Mouse (Mus musculus) MEL (cell line): ENCODE results near the gene Sema6d. TPM values are rescaled to one million over a fixed set of nuclear protein-coding genes. Genes with fewer than 3 reads are reported as not detected.

Source experiments
- DNase-seq: peaks from one replicate; pipeline ENCODE4 v3.0.0; 2011; ENCODE audit warnings: low read depth, low spot score
- H3K27ac ChIP-seq: 2 replicates; pipeline ENCODE4 v1.5.1; 2012; ENCODE audit warnings: low read depth, mild to moderate bottlenecking, control low read depth, low read length, moderate library complexity; ENCODE audit not compliant: control insufficient read depth
- H3K27me3 ChIP-seq, 2 experiments: fragments of 150-350 bp in 1 of 2; sonication (generic) in 1 of 2; 2 replicates each; pipeline ENCODE4 v1.6.1; 2012; ENCODE audit warnings: low read length in 2 of 2, mild to moderate bottlenecking in 2 of 2, improper control_type of control experiment in 1 of 2, moderate library complexity in 1 of 2; ENCODE audit not compliant: insufficient read depth in 2 of 2, control insufficient read depth in 1 of 2
- H3K36me3 ChIP-seq, 2 experiments: 2 replicates each; pipeline ENCODE4 v1.6.1; 2012 to 2014; ENCODE audit warnings: low read length in 2 of 2, improper control_type of control experiment in 1 of 2, inconsistent platforms in 1 of 2, mild to moderate bottlenecking in 1 of 2; ENCODE audit not compliant: insufficient read depth in 2 of 2, control insufficient read depth in 1 of 2
- H3K4me1 ChIP-seq, 2 experiments: fragments of 150-350 bp in 1 of 2; sonication (generic) in 1 of 2; 2 replicates each; pipeline ENCODE4 v1.6.1; 2012; ENCODE audit warnings: low read length in 2 of 2, improper control_type of control experiment in 1 of 2, mild to moderate bottlenecking in 1 of 2; ENCODE audit not compliant: insufficient read depth in 2 of 2, control insufficient read depth in 1 of 2
- H3K4me3 ChIP-seq, 2 experiments: fragments of 150-350 bp in 1 of 2; sonication (generic) in 1 of 2; 2 replicates each; pipeline ENCODE4 v1.5.1; 2012; ENCODE audit warnings: low read depth in 2 of 2, low read length in 2 of 2, mild to moderate bottlenecking in 2 of 2, moderate library complexity in 2 of 2, control low read depth in 1 of 2, improper control_type of control experiment in 1 of 2; ENCODE audit not compliant: control insufficient read depth in 1 of 2, insufficient read depth in 1 of 2
- H3K79me2 ChIP-seq: 2 replicates; pipeline ENCODE4 v1.6.1; 2012; ENCODE audit warnings: mild to moderate bottlenecking, low read length, moderate library complexity; ENCODE audit not compliant: control insufficient read depth, poor library complexity, insufficient read depth
- H3K9ac ChIP-seq: 2 replicates; pipeline ENCODE4 v1.6.1; 2012; ENCODE audit warnings: low read depth, mild to moderate bottlenecking, control low read depth, low read length, moderate library complexity; ENCODE audit not compliant: control insufficient read depth, poor library complexity, severe bottlenecking
- H3K9me3 ChIP-seq: fragments of 150-350 bp; sonication (generic); replicated peaks from 2 replicates; pipeline ENCODE4 v1.6.1; 2012; ENCODE audit warnings: mild to moderate bottlenecking, low read length, improper control_type of control experiment, moderate library complexity; ENCODE audit not compliant: insufficient read depth
- BHLHE40 ChIP-seq: IDR thresholded peaks from 2 replicates; pipeline ENCODE4 v1.6.1; 2012; ENCODE audit warnings: low read depth, mild to moderate bottlenecking, inconsistent platforms, low read length, improper control_type of control experiment, borderline replicate concordance
- CHD1 ChIP-seq: IDR thresholded peaks from 2 replicates; pipeline ENCODE4 v1.6.1; 2012; ENCODE audit warnings: low read depth, mild to moderate bottlenecking, inconsistent platforms, low read length, improper control_type of control experiment
- EP300 ChIP-seq, 2 experiments: IDR thresholded peaks; 2 replicates each; pipeline ENCODE4 v1.6.1; 2011; ENCODE audit warnings: improper control_type of control experiment in 2 of 2, low read length in 2 of 2, low read depth in 1 of 2, mild to moderate bottlenecking in 1 of 2
- ETS1 ChIP-seq: IDR thresholded peaks from 2 replicates; pipeline ENCODE4 v1.6.1; 2012; ENCODE audit warnings: low read depth, mild to moderate bottlenecking, inconsistent platforms, low read length, improper control_type of control experiment, moderate library complexity
- JUND ChIP-seq: IDR thresholded peaks from 2 replicates; pipeline ENCODE4 v1.6.1; 2011; ENCODE audit warnings: low read depth, mild to moderate bottlenecking, improper control_type of control experiment, low read length
- KAT2A ChIP-seq: conservative IDR thresholded peaks from 2 replicates; pipeline ENCODE4 v1.6.1; 2012; ENCODE audit warnings: low read depth, low read length, improper control_type of control experiment, inconsistent platforms
- MAX ChIP-seq: IDR thresholded peaks from 2 replicates; pipeline ENCODE4 v1.6.1; 2011; ENCODE audit warnings: low read length, improper control_type of control experiment
- MEF2A ChIP-seq: IDR thresholded peaks from 2 replicates; pipeline ENCODE4 v1.6.1; 2014; ENCODE audit warnings: low read depth, mild to moderate bottlenecking, inconsistent platforms, low read length, improper control_type of control experiment; ENCODE audit not compliant: poor library complexity, insufficient replicate concordance, severe bottlenecking; ENCODE audit errors: extremely low read depth
- MXI1 ChIP-seq: IDR thresholded peaks from 2 replicates; pipeline ENCODE4 v1.6.1; 2011; ENCODE audit warnings: mild to moderate bottlenecking, low read depth, low read length, improper control_type of control experiment
- NRF1 ChIP-seq: IDR thresholded peaks from 2 replicates; pipeline ENCODE4 v1.6.1; 2014; ENCODE audit warnings: low read depth, mild to moderate bottlenecking, inconsistent platforms, low read length, improper control_type of control experiment, moderate library complexity; ENCODE audit not compliant: poor library complexity, insufficient read depth, severe bottlenecking
- POLR2AphosphoS5 ChIP-seq: IDR thresholded peaks from 2 replicates; pipeline ENCODE4 v1.6.1; 2012; ENCODE audit warnings: low read depth, borderline replicate concordance, mild to moderate bottlenecking, inconsistent platforms, low read length, moderate library complexity, mixed read lengths
- RAD21 ChIP-seq: IDR thresholded peaks from 2 replicates; pipeline ENCODE4 v1.6.1; 2011; ENCODE audit warnings: mild to moderate bottlenecking, low read depth, low read length, improper control_type of control experiment
- RCOR1 ChIP-seq: IDR thresholded peaks from 2 replicates; pipeline ENCODE4 v1.6.1; 2012; ENCODE audit warnings: low read depth, mild to moderate bottlenecking, inconsistent platforms, low read length, improper control_type of control experiment
- SIN3A ChIP-seq: IDR thresholded peaks from 2 replicates; pipeline ENCODE4 v1.6.1; 2012; ENCODE audit warnings: low read length, improper control_type of control experiment, inconsistent platforms
- USF1 ChIP-seq: IDR thresholded peaks from 2 replicates; pipeline ENCODE4 v1.6.1; 2014; ENCODE audit warnings: low read depth, mild to moderate bottlenecking, inconsistent platforms, low read length, improper control_type of control experiment, moderate library complexity
- polyA plus RNA-seq, 2 experiments: library from polyadenylated mRNA; stranded (reverse) in 1 of 2; unstranded in 1 of 2; fragments of >175 nt in 1 of 2; fragments of >200 nt in 1 of 2; gene quantifications; 2 replicates each; pipeline versions ENCODE4 v1.2.1 to v1.2.4; 2012; ENCODE audit warnings: low replicate concordance in 2 of 2, low read depth in 1 of 2; ENCODE audit not compliant: insufficient read length in 2 of 2, insufficient read depth in 1 of 2, missing spikeins in 1 of 2
- total RNA-seq: library from RNA; depleted of rRNA; stranded (reverse); fragments of 300-350 nt; gene quantifications from 2 replicates; pipeline ENCODE4 v1.2.3, GENCODE M21; 2012

Gene Sema6d
- total and polyA plus RNA-seq, 3 experiments = not detected

DNA sequence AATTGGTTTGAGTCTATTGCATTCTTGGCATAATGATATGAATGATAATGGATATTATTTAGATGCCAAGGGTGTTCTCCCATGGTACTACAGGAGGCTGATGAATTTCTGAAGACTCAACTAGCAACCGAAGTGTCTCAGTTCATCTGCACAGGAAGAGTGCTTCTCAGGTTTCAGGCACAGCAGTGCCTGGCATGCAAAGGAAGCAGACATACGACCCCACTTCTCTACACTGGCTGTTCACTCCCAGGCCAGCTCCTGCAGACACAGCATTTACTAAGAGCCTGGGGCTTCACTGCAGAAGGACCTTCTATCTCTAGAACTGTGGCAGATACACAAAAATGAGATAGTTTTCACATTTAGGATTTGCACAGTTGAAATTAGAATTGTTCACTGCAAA is 18.4 kb upstream of the Sema6d start:
- no peak for DNase-seq
- no peaks in the 10 kb centered on the region for H3K79me2 ChIP-seq
- H3K4me1 ChIP-seq = no peaks in the 10 kb centered on the region
- no peak for TF ChIP-seq MEF2A
- TF ChIP-seq ETS1 = no peak
- no peak for TF ChIP-seq NRF1
- no peak for TF ChIP-seq MXI1
- no peak for TF ChIP-seq EP300 (IDR thresholded peaks at IDR 0.05; ENCODE audit: low read depth in 1 of 2, low read length in 2 of 2)
- TF ChIP-seq BHLHE40 = no peak
- TF ChIP-seq POLR2AphosphoS5 = no peak
- TF ChIP-seq, all 39 proteins: peak for 0
- Histone ChIP-seq H3K27me3 (no peaks in the 10 kb centered on the region), H3K36me3 (no peaks in the 10 kb centered on the region), H3K9ac (no peak overlapping the region), H3K9me3 (no peaks in the 10 kb centered on the region), H3K27ac (no peak overlapping the region), H3K4me3 (no peak overlapping the region)

DNA sequence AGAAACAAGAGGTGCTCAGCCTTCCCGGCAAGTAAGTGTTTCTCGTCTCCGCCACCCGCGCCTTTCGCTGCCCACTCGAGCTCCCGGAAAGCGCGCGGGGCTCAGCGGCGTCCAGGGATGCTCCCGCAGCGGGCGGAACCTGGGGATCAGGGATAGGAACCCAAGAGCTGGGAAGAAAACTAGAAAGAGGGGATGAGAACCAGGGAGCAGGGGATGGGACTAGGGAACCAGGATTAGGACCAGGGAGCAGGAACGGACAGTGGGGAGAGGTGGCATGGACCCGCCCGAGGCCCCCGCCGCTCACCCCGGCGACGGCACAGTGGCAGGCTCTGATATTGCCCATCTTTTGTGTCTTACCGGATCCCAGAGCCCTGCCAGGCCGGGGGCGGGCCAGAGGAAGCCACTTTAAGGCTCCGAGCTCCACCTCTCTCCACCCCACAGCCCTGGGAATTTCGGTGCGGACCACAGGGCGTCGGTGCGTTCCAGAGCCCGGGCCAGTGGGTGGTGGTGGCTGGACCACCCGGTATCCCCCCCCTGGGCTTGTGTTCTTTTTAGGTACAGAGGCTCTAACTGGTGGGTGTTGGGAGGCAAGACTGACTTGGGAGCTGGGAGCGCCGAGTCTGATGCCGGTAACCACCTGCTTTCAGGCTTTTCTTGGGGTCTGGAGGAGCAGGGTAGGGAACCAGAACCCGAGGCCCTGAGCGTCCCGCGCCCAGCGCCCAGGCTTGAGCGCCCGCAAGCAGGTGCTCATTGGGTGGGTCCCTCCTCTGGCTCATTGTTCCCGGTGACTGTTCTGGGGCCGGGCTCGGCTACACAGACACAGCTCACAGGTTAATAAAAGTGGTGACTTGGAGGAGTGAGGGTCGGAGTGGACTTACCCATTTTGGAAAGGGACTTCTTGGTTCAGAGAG is 717 bp downstream of the Sema6d start:
- H3K9ac ChIP-seq = no peak overlapping the region
- H3K27ac ChIP-seq = no peak overlapping the region
- H3K36me3 ChIP-seq = no peaks in the 10 kb centered on the region
- H3K4me1 ChIP-seq = no peaks in the 10 kb centered on the region
- DNase-seq = no peak
- no peak overlapping the region for H3K4me3 ChIP-seq
- H3K79me2 ChIP-seq = no peaks in the 10 kb centered on the region
- TF ChIP-seq POLR2AphosphoS5 = no peak
- H3K27me3 ChIP-seq = no peaks in the 10 kb centered on the region
- no peaks in the 10 kb centered on the region; the same call in 1 of the 2 replicates for H3K9me3 ChIP-seq

DNA sequence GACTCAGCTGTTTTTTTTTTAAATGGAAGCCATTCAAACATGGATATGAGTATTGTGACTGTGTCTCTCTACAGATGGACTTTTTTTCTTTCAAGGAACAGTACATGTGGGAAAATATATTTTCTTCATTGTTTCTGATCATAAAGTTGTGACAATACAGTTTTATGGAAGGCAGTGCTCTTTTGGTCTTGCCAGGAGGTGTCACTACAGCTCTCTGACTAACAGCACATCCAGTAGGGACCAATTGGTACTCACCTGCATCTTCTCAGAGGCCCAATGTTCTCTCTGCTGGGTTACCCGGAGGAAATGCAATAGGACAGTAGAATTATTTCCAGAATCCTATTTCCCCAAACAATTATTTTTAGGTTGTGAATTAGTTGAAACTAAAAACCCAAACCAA is 9.9 kb downstream of the Sema6d start:
- no peak overlapping the region for H3K27ac ChIP-seq
- H3K79me2 ChIP-seq = no peaks in the 10 kb centered on the region
- no peak for DNase-seq
- H3K4me1 ChIP-seq = no peaks in the 10 kb centered on the region
- TF ChIP-seq USF1 (no peak), RAD21 (no peak), MAX (no peak), CHD1 (no peak), KAT2A (no peak), JUND (no peak), SIN3A (no peak), RCOR1 (no peak)
- H3K4me3 ChIP-seq = no peak overlapping the region
- H3K9me3 ChIP-seq = no peaks in the 10 kb centered on the region
- H3K36me3 ChIP-seq = no peaks in the 10 kb centered on the region
- no peak overlapping the region for H3K9ac ChIP-seq
- H3K27me3 ChIP-seq = no peaks in the 10 kb centered on the region
